Mouse (Mus musculus): ENCODE results near the gene Tex13b.
"Not testable (repeated sequence)": the region's sequence is repeated elsewhere in the genome, so short reads cannot be mapped to it uniquely, and the experiment has no call there.

Tex13b gene

GRCm38 (mm10) chrX:140813312-140814006 lies at the start of gene Tex13b:
Gene Tex13b, minus strand, starts transcription at chrX:140813433.
- ChIA-PET POLR2A (interaction anchor here in 1 of 4 experiments (0.7 kb wide), 1 partner anchor 44 kb away, joined by 4 read pairs; no protein-coding TSS in a partner anchor), CTCF (no interaction called here)

DNA sequence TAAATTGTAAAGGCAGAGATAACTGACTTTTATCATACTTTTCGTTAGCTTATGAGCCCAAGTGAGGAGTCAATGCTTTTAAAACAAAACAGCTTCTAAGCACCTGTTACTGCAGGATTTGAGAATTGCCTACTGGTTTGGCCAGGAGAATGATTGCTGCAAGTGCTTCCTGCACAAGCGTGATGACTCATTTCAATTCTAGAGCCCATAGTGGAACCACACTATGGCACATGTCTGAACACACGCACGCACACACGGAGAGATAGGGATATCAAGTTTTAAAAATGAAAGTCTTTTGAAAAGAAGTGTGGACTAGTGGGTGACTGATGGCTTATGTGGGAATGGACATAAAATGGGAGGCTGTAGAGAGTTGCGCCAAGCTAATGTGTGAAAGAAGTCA lies 49.5 kb upstream of the Tex13b start:
- POLR2A ChIA-PET = no interaction called here
- CTCF ChIA-PET = interaction anchor here in 1 of 4 experiments (0.6 kb wide), 1 partner anchor 249 kb away, joined by 3 read pairs; no protein-coding TSS in a partner anchor

DNA sequence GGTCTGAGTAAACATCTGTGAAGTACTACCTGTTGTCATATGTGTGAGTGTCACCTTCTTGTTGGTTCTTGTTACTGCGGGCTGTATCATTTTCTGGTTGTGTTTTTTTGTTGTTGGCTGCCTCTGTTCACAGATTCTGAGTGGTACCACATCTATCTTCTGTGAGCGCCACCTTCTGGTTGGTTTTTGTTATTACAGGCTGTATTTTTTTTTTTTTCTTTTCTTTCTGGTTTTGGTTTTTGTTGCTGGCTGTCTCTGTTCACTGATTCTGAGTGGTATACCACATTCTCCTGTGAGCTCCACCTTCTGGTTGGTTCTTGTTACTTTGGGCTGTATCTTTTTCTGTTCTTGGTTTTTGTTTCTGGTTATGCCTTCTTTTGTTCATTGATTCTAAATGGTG lies 44.2 kb upstream of the Tex13b start:
- ChIA-PET POLR2A (interaction anchor here in 1 of 4 experiments (0.6 kb wide), 1 partner anchor 44 kb away, joined by 4 read pairs; the partner anchor contains the start of gene Tex13b), CTCF (interaction anchor here in 1 of 4 experiments (0.7 kb wide), 1 partner anchor 87 kb away, joined by 5 read pairs; no protein-coding TSS in a partner anchor)

DNA sequence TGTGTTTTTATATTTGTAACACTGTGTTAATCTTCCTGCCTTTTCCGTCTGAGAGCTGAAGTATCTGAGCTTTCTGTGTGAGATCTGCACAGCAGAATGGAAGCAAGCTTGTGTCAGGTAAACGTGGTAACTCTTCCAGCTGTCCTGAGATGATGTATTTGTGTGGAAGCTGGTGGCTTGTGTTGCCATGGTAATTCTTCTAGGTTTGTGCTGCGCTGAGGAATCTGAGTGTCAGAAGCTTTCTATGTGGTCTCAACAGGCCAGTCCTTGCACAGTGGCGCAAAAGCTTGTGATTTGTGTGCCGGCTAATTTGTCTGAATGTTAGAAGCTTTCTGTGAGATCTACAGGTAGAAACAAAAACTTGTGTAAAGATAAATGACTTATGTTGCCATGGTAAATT lies 43.8 kb upstream of the Tex13b start:
- POLR2A ChIA-PET = interaction anchor here in 1 of 4 experiments (0.6 kb wide), 1 partner anchor 44 kb away, joined by 4 read pairs; the partner anchor contains the start of gene Tex13b
- CTCF ChIA-PET = not testable (repeated sequence)

DNA sequence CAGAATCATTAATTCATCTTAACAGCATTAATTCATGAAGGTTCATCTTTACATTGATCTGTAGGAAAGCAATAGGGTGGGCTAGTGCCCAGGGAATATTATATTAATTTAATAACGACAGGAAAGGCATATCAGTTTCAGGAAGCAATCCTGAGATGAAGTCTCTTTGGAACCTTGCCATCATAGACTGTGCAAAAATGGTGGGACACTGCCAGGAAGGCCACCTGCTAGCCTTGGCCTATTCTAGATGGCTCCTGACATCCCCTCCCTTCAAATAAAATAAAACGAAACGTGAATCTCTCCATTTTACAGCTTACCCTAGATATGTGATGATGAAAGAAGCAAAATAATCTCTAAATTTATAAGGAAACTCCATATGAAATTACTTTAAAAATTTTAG lies 41.3 kb upstream of the Tex13b start:
- CTCF ChIA-PET = no interaction called here
- POLR2A ChIA-PET = no interaction called here

DNA sequence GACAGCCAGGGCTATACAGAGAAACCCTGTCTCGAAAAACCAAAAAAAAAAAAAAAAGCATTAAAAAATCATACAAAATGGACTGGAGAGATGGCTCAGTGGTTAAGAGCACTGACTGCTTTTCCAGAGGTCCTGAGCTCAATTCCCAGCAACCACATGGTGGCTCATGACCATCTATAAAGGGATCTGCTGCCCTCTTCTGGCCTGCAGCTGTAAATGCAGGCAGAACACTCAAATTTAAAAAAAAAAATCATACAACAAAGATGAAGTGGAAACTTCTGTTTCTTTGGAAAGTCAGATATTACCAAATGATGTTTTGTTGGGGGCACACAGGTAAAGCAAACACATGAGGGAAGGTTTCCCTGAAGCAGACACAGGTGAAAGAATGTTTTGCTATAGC lies 32.2 kb upstream of the Tex13b start:
- POLR2A ChIA-PET = not testable (repeated sequence)
- CTCF ChIA-PET = interaction anchor here (0.6 to 1.4 kb wide), 11 partner anchors 11 to 1262 kb away, joined by 3 to 5 read pairs (median 3); no protein-coding TSS in a partner anchor

- POLR2A ChIA-PET = no interaction called here
- CTCF ChIA-PET = no interaction called here
Observed at GRCm38 (mm10) chrX:140839887-140840286, 26.7 kb upstream of the Tex13b start.

- ChIA-PET POLR2A (no interaction called here), CTCF (no interaction called here)
Observed at GRCm38 (mm10) chrX:140838077-140838476, 24.8 kb upstream of the Tex13b start.

DNA sequence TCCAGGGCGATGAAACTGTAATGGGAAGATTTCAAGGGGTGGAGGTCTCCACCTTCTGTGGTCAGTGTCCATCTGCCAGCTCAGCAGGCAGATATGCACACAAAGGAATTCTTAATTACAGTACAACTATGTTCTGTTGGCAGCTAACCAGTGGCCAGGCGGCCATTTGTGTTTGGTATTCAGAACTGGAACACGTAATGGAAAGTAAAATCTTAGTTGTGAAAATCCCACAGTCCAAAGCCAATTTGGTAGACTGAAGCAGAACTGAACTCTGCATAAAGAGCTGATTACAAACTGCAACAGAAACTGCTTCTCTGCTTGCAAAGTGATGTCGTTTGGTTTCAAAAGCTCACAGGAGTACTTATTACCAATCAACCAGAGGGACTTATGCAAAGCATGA lies 18.5 kb upstream of the Tex13b start:
- ChIA-PET CTCF (no interaction called here), POLR2A (no interaction called here)

DNA sequence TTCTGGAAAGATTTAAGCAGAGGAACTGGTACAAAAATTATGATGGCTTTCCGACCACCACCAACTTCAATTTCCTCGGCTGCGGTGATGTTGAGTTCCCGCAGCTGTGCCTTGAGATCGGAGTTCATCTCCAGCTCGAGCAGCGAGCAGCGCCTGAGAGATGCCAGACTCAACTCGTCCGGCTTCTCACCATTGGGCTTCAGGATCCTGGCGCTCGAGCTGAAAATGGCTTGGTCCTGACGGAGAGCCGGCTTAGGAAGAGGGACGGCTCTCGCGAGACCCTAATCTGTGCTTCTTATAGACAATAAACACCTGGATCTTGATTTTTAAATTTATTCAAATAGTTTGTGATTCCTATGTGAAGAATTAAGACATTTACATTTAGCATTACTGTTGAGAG lies 9.1 kb upstream of the Tex13b start:
- POLR2A ChIA-PET = no interaction called here
- CTCF ChIA-PET = no interaction called here

GRCm38 (mm10) chrX:140805340-140805739 lies 7.9 kb downstream of the Tex13b start:
- CTCF ChIA-PET = no interaction called here
- POLR2A ChIA-PET = no interaction called here

- ChIA-PET POLR2A (no interaction called here), CTCF (interaction anchor here in 2 of 4 experiments (0.6 to 0.7 kb wide), 2 partner anchors 134 to 202 kb away, joined by 3 read pairs; no protein-coding TSS in a partner anchor)
Observed at GRCm38 (mm10) chrX:140769794-140770193, 43.4 kb downstream of the Tex13b start.
